Mouse (Mus musculus): ENCODE data around the gene Slc19a3. TPM values are rescaled to one million over a fixed set of nuclear protein-coding genes. Genes with fewer than 3 reads are reported as not detected.

Gene Slc19a3
- polyA plus RNA-seq, 1 experiment from 2014 or later: 1.2 TPM

GRCm38 (mm10) chr1:82991062-82991461 is 47.2 kb downstream of the Slc19a3 start:
- H3K4me2 ChIP-seq (ENCODE audit: low read length): no peak overlapping the region
- H3K27ac ChIP-seq (ENCODE audit: low read length): no peak overlapping the region
- H3K36me3 ChIP-seq (ENCODE audit: control insufficient read depth, insufficient read depth): no peaks in the 10 kb centered on the region
- H3K27me3 ChIP-seq (replicated peaks; ENCODE audit: control insufficient read depth, insufficient read depth, low read length): no peaks in the 10 kb centered on the region
- no peaks in the 10 kb centered on the region for H3K4me1 ChIP-seq (replicated peaks; ENCODE audit: control insufficient read depth, insufficient read depth, low read length)
- H3K9me3 ChIP-seq (ENCODE audit: control insufficient read depth, low read length): no peaks in the 10 kb centered on the region
- ATAC-seq: no peak
- WGBS: 66% methylated on average over 4 of the region's 4 CpGs
- H3K4me3 ChIP-seq (replicated peaks; ENCODE audit: low read length): no peak overlapping the region
- H3K9ac ChIP-seq (replicated peaks; ENCODE audit: low read depth, low read length): no peak overlapping the region

- Histone ChIP-seq H3K9ac (replicated peaks; ENCODE audit: low read depth, low read length) (no peak overlapping the region), H3K9me3 (ENCODE audit: control insufficient read depth, low read length) (no peaks in the 10 kb centered on the region), H3K27ac (ENCODE audit: low read length) (no peak overlapping the region), H3K36me3 (ENCODE audit: control insufficient read depth, insufficient read depth) (no peaks in the 10 kb centered on the region), H3K4me3 (replicated peaks; ENCODE audit: low read length) (no peak overlapping the region), H3K27me3 (replicated peaks; ENCODE audit: control insufficient read depth, insufficient read depth, low read length) (no peaks in the 10 kb centered on the region), H3K4me2 (ENCODE audit: low read length) (no peak overlapping the region), H3K4me1 (replicated peaks; ENCODE audit: control insufficient read depth, insufficient read depth, low read length) (no peaks in the 10 kb centered on the region)
- peak; percentile 90 for ATAC-seq
- WGBS: 33% methylated on average over 4 of the region's 4 CpGs
These were observed 50.6 kb downstream of the Slc19a3 start for GRCm38 (mm10) chr1:82987530-82988198.

GRCm38 (mm10) chr1:82986738-82987137 is 51.5 kb downstream of the Slc19a3 start:
- Histone ChIP-seq H3K36me3 (ENCODE audit: control insufficient read depth, insufficient read depth) (no peaks in the 10 kb centered on the region), H3K4me3 (replicated peaks; ENCODE audit: low read length) (no peak overlapping the region), H3K9me3 (ENCODE audit: control insufficient read depth, low read length) (no peaks in the 10 kb centered on the region), H3K4me2 (ENCODE audit: low read length) (no peak overlapping the region), H3K27me3 (replicated peaks; ENCODE audit: control insufficient read depth, insufficient read depth, low read length) (no peaks in the 10 kb centered on the region), H3K4me1 (replicated peaks; ENCODE audit: control insufficient read depth, insufficient read depth, low read length) (no peaks in the 10 kb centered on the region), H3K27ac (ENCODE audit: low read length) (no peak overlapping the region), H3K9ac (replicated peaks; ENCODE audit: low read depth, low read length) (no peak overlapping the region)
- WGBS: 87% methylated on average over 6 of the region's 6 CpGs
- no peak for ATAC-seq

GRCm38 (mm10) chr1:82977840-82978239 is 60.4 kb downstream of the Slc19a3 start:
- H3K27me3 ChIP-seq (replicated peaks; ENCODE audit: control insufficient read depth, insufficient read depth, low read length): no peaks in the 10 kb centered on the region

GRCm38 (mm10) chr1:82975750-82976149 is 62.5 kb downstream of the Slc19a3 start:
- ATAC-seq: no peak
- H3K27me3 ChIP-seq (replicated peaks; ENCODE audit: control insufficient read depth, insufficient read depth, low read length): no peaks in the 10 kb centered on the region

More at GRCm38 (mm10) chr1:82977840-82978239, 60.4 kb downstream of the Slc19a3 start:
- H3K9ac ChIP-seq (replicated peaks; ENCODE audit: low read depth, low read length): no peak overlapping the region
- H3K4me1 ChIP-seq (replicated peaks; ENCODE audit: control insufficient read depth, insufficient read depth, low read length): no peaks in the 10 kb centered on the region
- no peak overlapping the region for H3K4me2 ChIP-seq (ENCODE audit: low read length)
- no peak for ATAC-seq
- H3K27ac ChIP-seq (ENCODE audit: low read length): no peak overlapping the region
- H3K36me3 ChIP-seq (ENCODE audit: control insufficient read depth, insufficient read depth): no peaks in the 10 kb centered on the region
- H3K4me3 ChIP-seq (replicated peaks; ENCODE audit: low read length): no peak overlapping the region
- H3K9me3 ChIP-seq (ENCODE audit: control insufficient read depth, low read length): no peaks in the 10 kb centered on the region

GRCm38 (mm10) chr1:82974342-82974741 is 63.9 kb downstream of the Slc19a3 start:
- Histone ChIP-seq H3K4me3 (replicated peaks; ENCODE audit: low read length) (no peak overlapping the region), H3K27ac (ENCODE audit: low read length) (no peak overlapping the region), H3K4me2 (ENCODE audit: low read length) (no peak overlapping the region), H3K4me1 (replicated peaks; ENCODE audit: control insufficient read depth, insufficient read depth, low read length) (no peaks in the 10 kb centered on the region), H3K9me3 (ENCODE audit: control insufficient read depth, low read length) (no peaks in the 10 kb centered on the region), H3K27me3 (replicated peaks; ENCODE audit: control insufficient read depth, insufficient read depth, low read length) (no peaks in the 10 kb centered on the region), H3K36me3 (ENCODE audit: control insufficient read depth, insufficient read depth) (no peaks in the 10 kb centered on the region), H3K9ac (replicated peaks; ENCODE audit: low read depth, low read length) (no peak overlapping the region)
- 91% methylated on average over 9 of the region's 9 CpGs for WGBS
- no peak for ATAC-seq

More at GRCm38 (mm10) chr1:82975750-82976149, 62.5 kb downstream of the Slc19a3 start:
- H3K4me3 ChIP-seq (replicated peaks; ENCODE audit: low read length): no peak overlapping the region
- no peak overlapping the region for H3K9ac ChIP-seq (replicated peaks; ENCODE audit: low read depth, low read length)
- no peaks in the 10 kb centered on the region for H3K36me3 ChIP-seq (ENCODE audit: control insufficient read depth, insufficient read depth)
- 88% methylated on average over 5 of the region's 5 CpGs for WGBS
- no peaks in the 10 kb centered on the region for H3K9me3 ChIP-seq (ENCODE audit: control insufficient read depth, low read length)
- no peak overlapping the region for H3K27ac ChIP-seq (ENCODE audit: low read length)
- H3K4me1 ChIP-seq (replicated peaks; ENCODE audit: control insufficient read depth, insufficient read depth, low read length): no peaks in the 10 kb centered on the region
- no peak overlapping the region for H3K4me2 ChIP-seq (ENCODE audit: low read length)

GRCm38 (mm10) chr1:82973901-82974300 is 64.3 kb downstream of the Slc19a3 start:
- no peak overlapping the region for H3K4me3 ChIP-seq (replicated peaks; ENCODE audit: low read length)
- no peaks in the 10 kb centered on the region for H3K9me3 ChIP-seq (ENCODE audit: control insufficient read depth, low read length)
- no peak overlapping the region for H3K4me2 ChIP-seq (ENCODE audit: low read length)
- no peaks in the 10 kb centered on the region for H3K27me3 ChIP-seq (replicated peaks; ENCODE audit: control insufficient read depth, insufficient read depth, low read length)
- H3K27ac ChIP-seq (ENCODE audit: low read length): no peak overlapping the region
- WGBS: 83% methylated on average over 6 of the region's 6 CpGs
- no peak overlapping the region for H3K9ac ChIP-seq (replicated peaks; ENCODE audit: low read depth, low read length)
- no peak for ATAC-seq
- H3K4me1 ChIP-seq (replicated peaks; ENCODE audit: control insufficient read depth, insufficient read depth, low read length): no peaks in the 10 kb centered on the region
- no peaks in the 10 kb centered on the region for H3K36me3 ChIP-seq (ENCODE audit: control insufficient read depth, insufficient read depth)

- ATAC-seq: no peak
- WGBS: 75% methylated on average over 1 of the region's 1 CpGs
- Histone ChIP-seq H3K36me3 (ENCODE audit: control insufficient read depth, insufficient read depth) (no peaks in the 10 kb centered on the region), H3K27me3 (replicated peaks; ENCODE audit: control insufficient read depth, insufficient read depth, low read length) (no peaks in the 10 kb centered on the region), H3K4me3 (replicated peaks; ENCODE audit: low read length) (no peak overlapping the region), H3K9ac (replicated peaks; ENCODE audit: low read depth, low read length) (no peak overlapping the region), H3K9me3 (ENCODE audit: control insufficient read depth, low read length) (no peaks in the 10 kb centered on the region), H3K27ac (ENCODE audit: low read length) (no peak overlapping the region), H3K4me2 (ENCODE audit: low read length) (no peak overlapping the region), H3K4me1 (replicated peaks; ENCODE audit: control insufficient read depth, insufficient read depth, low read length) (no peaks in the 10 kb centered on the region)
These were observed 65.0 kb downstream of the Slc19a3 start for GRCm38 (mm10) chr1:82973244-82973643.

- Histone ChIP-seq H3K9ac (replicated peaks; ENCODE audit: low read depth, low read length) (no peak overlapping the region), H3K4me2 (ENCODE audit: low read length) (no peak overlapping the region), H3K27ac (ENCODE audit: low read length) (no peak overlapping the region), H3K9me3 (ENCODE audit: control insufficient read depth, low read length) (no peaks in the 10 kb centered on the region), H3K4me3 (replicated peaks; ENCODE audit: low read length) (no peak overlapping the region), H3K36me3 (ENCODE audit: control insufficient read depth, insufficient read depth) (no peaks in the 10 kb centered on the region), H3K4me1 (replicated peaks; ENCODE audit: control insufficient read depth, insufficient read depth, low read length) (no peaks in the 10 kb centered on the region), H3K27me3 (replicated peaks; ENCODE audit: control insufficient read depth, insufficient read depth, low read length) (no peaks in the 10 kb centered on the region)
- WGBS: 74% methylated on average over 4 of the region's 4 CpGs
- no peak for ATAC-seq
These were observed 66.2 kb downstream of the Slc19a3 start for GRCm38 (mm10) chr1:82972046-82972445.

- no peaks in the 10 kb centered on the region for H3K36me3 ChIP-seq (ENCODE audit: control insufficient read depth, insufficient read depth)
- H3K9me3 ChIP-seq (ENCODE audit: control insufficient read depth, low read length): no peaks in the 10 kb centered on the region
- no peak overlapping the region for H3K4me2 ChIP-seq (ENCODE audit: low read length)
- no peaks in the 10 kb centered on the region for H3K4me1 ChIP-seq (replicated peaks; ENCODE audit: control insufficient read depth, insufficient read depth, low read length)
- no peak overlapping the region for H3K4me3 ChIP-seq (replicated peaks; ENCODE audit: low read length)
- 81% methylated on average over 3 of the region's 3 CpGs for WGBS
- H3K9ac ChIP-seq (replicated peaks; ENCODE audit: low read depth, low read length): no peak overlapping the region
- H3K27ac ChIP-seq (ENCODE audit: low read length): no peak overlapping the region
- ATAC-seq: no peak
- no peaks in the 10 kb centered on the region for H3K27me3 ChIP-seq (replicated peaks; ENCODE audit: control insufficient read depth, insufficient read depth, low read length)
These were observed 71.8 kb downstream of the Slc19a3 start for GRCm38 (mm10) chr1:82966413-82966812.

All from forebrain, embryonic 16.5 days (tissue).